Comparison of ENCODE assay signal across 12 mouse cellular contexts in genomic region chr4:85526966-85527566, GRCm38 (mm10).
"Had no signal": no experiment of that assay in that cellular context is flagged by ENCODE, and none has a peak within 500 bp of the region (broad histone marks: within the 10 kb centered on the region; RNA-seq: fewer than 3 reads in every experiment).

No protein-coding gene starts in this region.

- H3K4me3 ChIP-seq: kidney, embryonic 15.5 days; limb, embryonic 13.5 days; liver, embryonic 15.5 days; midbrain, embryonic 13.5 days had no signal

- H3K27me3 ChIP-seq: kidney, embryonic 15.5 days; limb, embryonic 13.5 days; liver, embryonic 15.5 days; midbrain, embryonic 13.5 days had no signal

- ATAC-seq: lung, postnatal 0 days; midbrain, embryonic 13.5 days had no signal

- H3K36me3 ChIP-seq: kidney, embryonic 15.5 days; limb, embryonic 13.5 days; liver, embryonic 15.5 days; midbrain, embryonic 13.5 days had no signal

- H3K27ac ChIP-seq: kidney, embryonic 15.5 days; limb, embryonic 13.5 days; liver, embryonic 15.5 days; midbrain, embryonic 13.5 days had no signal

- H3K9ac ChIP-seq: kidney, embryonic 15.5 days; limb, embryonic 13.5 days; liver, embryonic 15.5 days; midbrain, embryonic 13.5 days had no signal

- H3K4me2 ChIP-seq: kidney, embryonic 15.5 days; limb, embryonic 13.5 days; liver, embryonic 11.5 days; liver, embryonic 15.5 days; midbrain, embryonic 13.5 days had no signal

- DNase-seq: kidney, postnatal 14 days; lung, adult 2 months; lung, postnatal 36 days; spleen, adult 18-20 months; thymus, adult 18-20 months; thymus, postnatal 14 days had no signal

- H3K9me3 ChIP-seq: kidney, embryonic 15.5 days; limb, embryonic 13.5 days; liver, embryonic 15.5 days; midbrain, embryonic 13.5 days had no signal

- H3K4me1 ChIP-seq: kidney, embryonic 15.5 days; liver, embryonic 15.5 days; midbrain, embryonic 13.5 days had no signal
